Mouse (Mus musculus): Measurements from ENCODE around the gene Ttk.

Gene Ttk

GRCm38 (mm10) chr9:83902086-83902485, 67.6 kb downstream of the Ttk start:
- DNase-seq = no peak

- peak in 1 of 2 experiments; percentile 11 for DNase-seq
These were observed 71.3 kb downstream of the Ttk start for GRCm38 (mm10) chr9:83905820-83906219.

GRCm38 (mm10) chr9:83907017-83907416, 72.5 kb downstream of the Ttk start:
- no peak for DNase-seq

- no peak for DNase-seq
These were observed 75.3 kb downstream of the Ttk start for GRCm38 (mm10) chr9:83909836-83910235.

- DNase-seq = no peak
These were observed 76.4 kb downstream of the Ttk start for GRCm38 (mm10) chr9:83910926-83911325.
